Mouse (Mus musculus): ENCODE measurements around the gene Gnas.

DNA sequence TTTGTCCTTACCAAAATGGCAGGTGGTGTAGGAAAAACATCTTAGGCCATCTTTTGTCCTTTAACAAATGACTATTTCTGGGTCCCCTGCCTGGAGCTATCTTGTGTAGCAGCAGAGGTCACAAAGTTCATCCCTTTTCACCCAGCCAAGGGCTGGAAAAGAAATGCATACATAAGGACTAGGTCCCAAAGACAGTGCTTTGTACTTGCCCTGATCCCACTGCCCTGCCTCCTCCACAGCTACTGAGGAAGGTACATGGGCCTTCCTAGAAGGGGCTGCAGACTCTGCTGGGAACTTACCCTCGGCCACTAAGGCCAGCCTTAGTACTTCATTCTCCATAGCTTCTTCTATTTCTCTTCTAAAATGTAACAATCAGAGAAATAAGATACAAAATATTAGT is 27.5 kb downstream of the Gnas start:
- no peak for TF ChIP-seq CTCF (IDR thresholded peaks at IDR 0.05; ENCODE audit: control insufficient read depth, insufficient read depth, insufficient replicate concordance, low read depth, low read length)
- no peak for TF ChIP-seq POLR2A (IDR thresholded peaks at IDR 0.05; ENCODE audit: control insufficient read depth, low read depth, low read length)
